Mouse (Mus musculus): ENCODE data around the gene Pappa.

- TF ChIP-seq CTCF (conservative IDR thresholded peaks at IDR 0.05; ENCODE audit: low read length) (no peak), POU5F1 (IDR thresholded peaks at IDR 0.05; ENCODE audit: borderline replicate concordance, low read length) (no peak)
These were observed 93.8 kb downstream of the Pappa start for GRCm38 (mm10) chr4:65217651-65218364.

Data from E14TG2a.4 (cell line).